Mouse (Mus musculus) heart, embryonic 16.5 days (tissue): ENCODE results near the gene Fam104a. TPM values are rescaled to one million over a fixed set of nuclear protein-coding genes. Genes with fewer than 3 reads are reported as not detected.

Experiments used
- ATAC-seq: fragments of 200-750 bp; cut with Nextera tagmentation; replicated peaks from 2 replicates; pipeline ENCODE4 v1.8.0; 2017; ENCODE audit warnings: moderate number of reproducible peaks; ENCODE audit not compliant: insufficient read depth, low FRiP score; ENCODE audit errors: extremely low read depth
- H3K27ac ChIP-seq: fragments of 300-500 bp; sonication (generic); 2 replicates; pipeline ENCODE4 v1.5.1; 2014; ENCODE audit warnings: mild to moderate bottlenecking, low read length, control low read depth, moderate library complexity
- H3K27me3 ChIP-seq: fragments of 300-500 bp; sonication (generic); 2 replicates; pipeline ENCODE4 v1.6.1; 2014; ENCODE audit warnings: low read length, mixed read lengths; ENCODE audit not compliant: control insufficient read depth, insufficient read depth
- H3K36me3 ChIP-seq: fragments of 300-500 bp; sonication (generic); 2 replicates; pipeline ENCODE4 v1.6.1; 2014; ENCODE audit not compliant: control insufficient read depth, insufficient read depth
- H3K4me1 ChIP-seq: fragments of 300-500 bp; sonication (generic); 2 replicates; pipeline ENCODE4 v1.6.1; 2014; ENCODE audit warnings: low read length, mixed read lengths; ENCODE audit not compliant: control insufficient read depth, insufficient read depth
- H3K4me2 ChIP-seq: fragments of 300-500 bp; sonication (generic); 2 replicates; pipeline ENCODE4 v1.6.1; 2014; ENCODE audit warnings: low read depth, mild to moderate bottlenecking, control low read depth, low read length
- H3K4me3 ChIP-seq: fragments of 300-500 bp; sonication (generic); 2 replicates; pipeline ENCODE4 v1.5.1; 2014; ENCODE audit warnings: mild to moderate bottlenecking, control low read depth, low read length
- H3K9ac ChIP-seq: fragments of 300-500 bp; sonication (generic); 2 replicates; pipeline ENCODE4 v1.6.1; 2014; ENCODE audit warnings: low read length, control low read depth
- H3K9me3 ChIP-seq: fragments of 300-500 bp; sonication (generic); replicated peaks from 2 replicates; pipeline ENCODE4 v1.6.1; 2016; ENCODE audit warnings: low read length; ENCODE audit not compliant: control insufficient read depth
- WGBS: fragments of 180-500 bp; shearing (Covaris S2); extraction: QIAGEN DNeasy Blood & Tissue Kit; methylation state at CpG from one replicate; pipeline ENCODE4 v1.1.7; 2014; 5-methylcytosine and 5-hydroxymethylcytosine counted together
- polyA plus RNA-seq: library from polyadenylated mRNA; unstranded; fragments of >200 nt; fragmentation: Nextera tagmentation; extraction: Ambion mirVana; gene quantifications from 2 replicates; pipeline ENCODE4 v1.2.1, GENCODE M21; 2015

Gene Fam104a
- 39.6 and 41.1 TPM in 2 replicates for polyA plus RNA-seq

DNA sequence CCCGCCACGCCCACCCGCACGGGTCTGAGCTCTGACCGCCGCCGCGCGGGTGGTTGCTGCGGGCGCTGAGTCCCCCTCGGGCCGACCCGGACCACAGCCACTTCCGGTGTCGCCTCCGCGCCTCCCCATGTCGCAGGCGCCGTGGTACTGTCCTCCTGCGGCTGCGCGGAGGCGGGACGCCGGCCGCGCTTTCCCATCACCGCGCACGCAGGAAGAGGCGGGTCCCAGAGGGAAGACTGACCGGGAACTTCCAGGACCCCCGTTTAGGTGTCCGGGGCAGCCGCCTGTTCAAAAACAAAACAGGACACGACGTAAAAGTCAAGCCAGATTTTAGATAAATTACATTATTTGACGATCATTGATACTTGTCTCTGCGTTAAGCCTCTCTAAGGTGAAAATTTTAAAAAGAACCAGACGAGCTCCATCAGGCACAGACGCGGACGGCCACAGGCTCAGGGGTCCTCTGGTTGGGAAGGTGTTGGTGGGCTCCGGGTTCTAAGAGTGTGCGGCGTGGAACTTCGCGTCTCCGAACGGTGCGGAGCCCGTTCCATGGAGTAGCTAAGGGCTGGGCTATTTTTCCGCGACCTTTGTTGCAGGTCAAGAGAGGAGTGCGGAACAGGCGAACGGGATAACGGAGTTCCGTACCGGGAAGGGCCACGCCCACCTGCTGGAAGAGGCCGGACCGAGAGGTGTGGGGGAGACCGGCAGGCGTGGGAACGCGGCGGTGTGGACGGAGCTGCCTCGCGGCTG is at the start of gene Fam104a, which contains the start of gene D11Wsu47e:
Fam104a (minus strand) TSS at position 199 of the 750 bp plus-strand sequence.
D11Wsu47e (plus strand) TSS at position 456 of the 750 bp plus-strand sequence.
- peak within 1 kb of the TSS; percentile 76 for H3K4me2 ChIP-seq
- H3K9ac ChIP-seq: peak within 1 kb of the TSS; percentile 85
- no peaks in the 10 kb centered on the region for H3K27me3 ChIP-seq
- H3K36me3 ChIP-seq: peaks cover 14% of the 10 kb centered on the region
- ATAC-seq: peak; percentile 95
- no peaks in the 10 kb centered on the region for H3K9me3 ChIP-seq
- peaks cover 36% of the 10 kb centered on the region for H3K4me1 ChIP-seq
- WGBS: under 1% methylated on average over 73 of the region's 73 CpGs
- peak within 1 kb of the TSS; percentile 94 for H3K27ac ChIP-seq
- peak within 1 kb of the TSS; percentile 74 for H3K4me3 ChIP-seq

DNA sequence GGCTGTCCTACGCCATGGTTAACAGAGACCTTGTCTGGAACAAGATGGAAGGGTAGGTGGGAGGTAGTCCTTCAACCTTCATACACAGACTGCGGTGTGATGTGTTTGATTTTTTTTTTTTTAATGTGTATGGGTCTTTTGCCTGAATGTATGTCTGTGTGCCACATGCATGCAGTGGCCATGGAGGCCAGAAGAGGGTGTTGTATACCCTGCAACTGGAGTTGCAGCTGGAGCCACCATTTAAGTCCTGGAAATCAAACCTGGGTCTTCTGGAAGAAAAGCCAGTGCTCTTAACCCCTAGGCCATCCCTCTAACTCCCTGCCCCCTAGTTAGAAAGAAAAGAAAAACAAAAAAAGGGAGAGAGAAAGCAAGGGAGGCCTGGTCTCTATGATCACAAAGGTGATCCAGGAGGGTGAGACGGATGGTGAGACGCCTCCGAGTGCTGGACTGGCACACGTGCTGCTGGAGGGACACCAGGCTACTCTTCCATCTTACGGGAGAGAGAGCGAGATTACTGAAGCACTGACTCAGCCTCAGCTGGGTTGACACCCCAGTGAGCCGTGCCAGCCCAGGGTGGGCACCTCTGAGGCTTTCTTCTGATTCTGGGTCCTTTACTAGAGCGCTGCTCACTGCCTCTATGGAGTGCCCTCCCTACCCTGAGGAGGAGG is 48.1 kb upstream of the Fam104a start:
- Histone ChIP-seq H3K4me1 (peaks cover 17% of the 10 kb centered on the region), H3K27ac (no peak overlapping the region), H3K4me3 (no peak overlapping the region), H3K9ac (no peak overlapping the region), H3K27me3 (no peaks in the 10 kb centered on the region), H3K36me3 (peaks cover 5% of the 10 kb centered on the region), H3K9me3 (no peaks in the 10 kb centered on the region), H3K4me2 (no peak overlapping the region)
- ATAC-seq: no peak
- WGBS: 92% methylated on average over 10 of the region's 10 CpGs

GRCm38 (mm10) chr11:113730879-113731278 is 46.9 kb upstream of the Fam104a start:
- H3K4me1 ChIP-seq: peaks cover 17% of the 10 kb centered on the region

DNA sequence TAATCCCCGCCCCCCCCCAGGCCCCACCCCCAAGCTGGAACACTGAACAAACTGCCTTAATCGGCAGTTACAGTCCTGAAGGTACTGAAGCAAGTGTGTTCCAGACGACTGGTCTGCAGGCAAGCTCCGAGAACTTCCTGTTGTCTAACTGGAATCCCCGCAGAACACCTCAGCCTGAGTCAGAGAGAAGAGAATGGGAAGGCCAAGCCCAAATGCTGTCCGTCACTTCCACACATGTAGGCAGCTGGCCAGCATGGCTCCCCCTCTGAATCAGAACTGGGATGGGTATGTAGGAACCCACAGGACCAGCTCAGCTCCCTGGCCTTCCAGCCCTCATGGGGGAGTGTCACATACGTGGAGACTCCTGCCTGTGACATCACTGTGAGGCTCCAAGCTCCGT is 46.0 kb upstream of the Fam104a start:
- no peak overlapping the region for H3K4me2 ChIP-seq
- no peak overlapping the region for H3K27ac ChIP-seq
- no peak for ATAC-seq
- H3K9me3 ChIP-seq: no peaks in the 10 kb centered on the region
- H3K4me3 ChIP-seq: no peak overlapping the region
- no peak overlapping the region for H3K9ac ChIP-seq
- peaks cover 11% of the 10 kb centered on the region for H3K36me3 ChIP-seq
- no peaks in the 10 kb centered on the region for H3K27me3 ChIP-seq
- H3K4me1 ChIP-seq: peaks cover 23% of the 10 kb centered on the region
- 55% methylated on average over 8 of the region's 8 CpGs for WGBS

More at GRCm38 (mm10) chr11:113730879-113731278, 46.9 kb upstream of the Fam104a start:
- no peaks in the 10 kb centered on the region for H3K9me3 ChIP-seq
- no peak overlapping the region for H3K9ac ChIP-seq
- H3K4me3 ChIP-seq: no peak overlapping the region
- 65% methylated on average over 3 of the region's 3 CpGs for WGBS
- H3K27me3 ChIP-seq: no peaks in the 10 kb centered on the region
- peaks cover 11% of the 10 kb centered on the region for H3K36me3 ChIP-seq
- H3K27ac ChIP-seq: no peak overlapping the region
- no peak for ATAC-seq
- no peak overlapping the region for H3K4me2 ChIP-seq

DNA sequence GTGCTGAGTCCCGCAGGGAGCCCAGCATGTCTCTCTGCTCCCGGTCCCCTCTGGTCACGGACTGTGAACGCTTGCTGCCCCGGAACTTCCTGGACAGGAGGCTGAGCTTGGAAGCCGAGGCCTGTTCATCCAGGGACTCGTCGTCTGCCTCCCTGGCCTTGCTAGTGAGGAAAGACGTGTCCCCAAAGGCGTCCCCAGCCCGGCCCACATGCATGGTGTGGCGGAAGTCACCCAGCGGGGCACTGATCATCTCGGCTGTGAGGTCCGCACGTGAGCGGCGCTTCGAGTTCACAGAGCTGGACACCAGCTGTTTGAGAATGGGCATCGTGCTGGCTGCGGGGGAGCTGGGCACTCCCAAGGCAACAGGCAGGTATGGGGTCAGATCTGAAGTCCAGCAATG is 45.3 kb upstream of the Fam104a start:
- H3K4me1 ChIP-seq: peaks cover 17% of the 10 kb centered on the region
- WGBS: 82% methylated on average over 21 of the region's 21 CpGs
- H3K36me3 ChIP-seq: peaks cover 11% of the 10 kb centered on the region
- no peak overlapping the region for H3K27ac ChIP-seq
- no peak overlapping the region for H3K4me2 ChIP-seq
- no peaks in the 10 kb centered on the region for H3K9me3 ChIP-seq
- H3K9ac ChIP-seq: no peak overlapping the region
- H3K4me3 ChIP-seq: no peak overlapping the region
- H3K27me3 ChIP-seq: no peaks in the 10 kb centered on the region
- no peak for ATAC-seq

GRCm38 (mm10) chr11:113727992-113728391 is 44.0 kb upstream of the Fam104a start:
- Histone ChIP-seq H3K27me3 (no peaks in the 10 kb centered on the region), H3K27ac (no peak overlapping the region), H3K9ac (no peak overlapping the region), H3K36me3 (peaks cover 11% of the 10 kb centered on the region), H3K4me1 (peaks cover 5% of the 10 kb centered on the region; the same call in 1 of the 2 replicates), H3K4me3 (no peak overlapping the region), H3K4me2 (no peak overlapping the region), H3K9me3 (no peaks in the 10 kb centered on the region)
- no peak for ATAC-seq
- WGBS: 76% methylated on average over 6 of the region's 6 CpGs

DNA sequence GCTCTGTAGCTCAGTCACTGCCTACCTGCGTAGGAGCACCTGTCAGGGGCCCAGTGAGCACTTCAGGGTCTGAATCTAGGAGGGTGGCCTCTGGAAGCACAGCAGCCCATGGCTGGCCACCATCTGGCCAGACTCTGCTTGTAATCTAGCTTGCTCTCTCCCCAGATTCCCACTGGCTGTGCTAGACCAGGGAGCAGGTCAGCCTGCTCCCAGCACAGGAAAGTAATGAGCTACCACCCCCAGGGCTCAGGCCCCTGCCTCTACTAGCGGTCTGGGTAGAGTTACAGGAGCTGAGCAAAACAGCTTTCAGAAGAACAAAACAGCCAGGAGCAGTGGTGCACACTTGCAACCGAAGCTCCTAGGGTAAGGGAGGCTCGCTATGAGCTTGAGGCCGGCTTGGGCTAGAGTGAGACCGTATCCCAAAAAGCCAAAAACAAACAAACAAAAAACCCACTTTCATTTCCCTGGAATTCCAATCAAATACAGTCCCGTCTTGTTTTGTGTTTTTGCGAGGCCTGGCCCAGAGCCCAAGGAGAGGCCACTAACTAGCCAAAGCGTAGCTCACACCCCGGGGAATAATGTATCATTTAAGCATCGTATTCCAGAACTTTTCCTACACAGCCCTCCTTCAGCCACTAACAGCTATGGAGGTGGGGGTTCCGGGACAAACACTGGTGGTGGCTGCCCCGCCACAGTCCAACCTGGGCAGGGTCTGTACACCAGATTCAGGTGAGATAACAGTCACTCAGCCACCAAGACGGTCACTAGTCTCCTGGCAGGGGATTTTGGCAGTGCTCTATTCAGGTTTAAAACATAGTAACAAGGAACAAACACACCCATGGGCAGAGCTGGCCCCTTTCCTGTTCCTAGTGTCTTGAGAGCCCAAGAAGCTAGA is 43.3 kb upstream of the Fam104a start:
- Histone ChIP-seq H3K4me1 (peaks cover 11% of the 10 kb centered on the region), H3K36me3 (peaks cover 11% of the 10 kb centered on the region), H3K9me3 (no peaks in the 10 kb centered on the region), H3K27me3 (no peaks in the 10 kb centered on the region), H3K4me2 (no peak overlapping the region), H3K4me3 (no peak overlapping the region), H3K9ac (no peak overlapping the region), H3K27ac (peak overlapping the region; percentile 44; the same call in 1 of the 2 replicates)
- ATAC-seq: no peak
- 81% methylated on average over 14 of the region's 14 CpGs for WGBS

DNA sequence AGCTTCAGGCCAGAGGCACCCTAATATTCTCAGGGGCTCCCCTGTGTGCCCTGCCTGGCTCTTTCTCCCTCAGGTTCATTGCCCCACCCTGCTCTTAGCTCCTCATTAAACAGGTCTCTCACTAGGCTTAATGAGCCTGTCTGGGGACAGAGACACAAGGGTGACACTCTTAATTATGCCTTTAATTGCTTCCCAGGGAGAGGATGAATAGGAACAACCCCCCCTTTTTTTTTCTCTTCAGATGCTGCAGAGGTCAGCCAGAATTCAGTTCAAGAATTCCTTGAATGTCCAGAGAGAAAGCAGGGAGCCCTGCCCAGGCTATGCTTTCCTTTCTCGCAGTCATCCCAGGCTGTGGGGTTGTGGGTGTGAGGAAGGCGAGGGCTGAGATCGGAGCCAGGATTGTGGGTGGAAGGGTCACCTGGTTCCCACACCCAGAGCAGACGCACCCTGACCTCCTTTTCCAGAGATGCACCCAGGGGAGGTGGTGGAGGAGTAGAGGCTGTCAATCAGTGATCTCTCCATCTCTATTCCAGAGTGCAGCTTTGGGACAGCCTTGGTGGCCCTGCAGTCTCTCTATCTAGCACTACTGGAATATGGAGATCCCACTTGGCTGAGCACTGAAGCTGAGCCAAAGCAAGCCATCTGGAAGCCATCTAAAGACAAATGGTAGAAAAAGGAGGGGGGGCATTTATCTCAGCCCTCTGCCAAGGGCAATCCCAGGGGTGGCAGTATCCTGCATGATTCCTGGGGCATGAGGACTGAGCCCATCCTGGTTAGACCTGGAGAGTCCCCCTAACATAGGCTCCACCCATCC is 41.5 kb upstream of the Fam104a start:
- Histone ChIP-seq H3K27me3 (no peaks in the 10 kb centered on the region), H3K4me2 (no peak overlapping the region), H3K9me3 (no peaks in the 10 kb centered on the region), H3K4me1 (peaks cover 11% of the 10 kb centered on the region), H3K9ac (no peak overlapping the region), H3K36me3 (peaks cover 11% of the 10 kb centered on the region), H3K4me3 (no peak overlapping the region), H3K27ac (peak overlapping the region; percentile 14; the same call in 1 of the 2 replicates)
- ATAC-seq: no peak; the same call in 1 of the 2 replicates
- WGBS: 82% methylated on average over 4 of the region's 4 CpGs
